Mouse (Mus musculus) hindbrain, embryonic 16.5 days (tissue): Measurements from ENCODE around the gene Slc30a9. TPM values are rescaled to one million over a fixed set of nuclear protein-coding genes. Genes with fewer than 3 reads are reported as not detected.

ENCODE experiments used
- ATAC-seq: fragments of 200-750 bp; cut with Nextera tagmentation; 2 replicates; pipeline ENCODE4 v1.8.0; 2017; ENCODE audit warnings: moderate TSS enrichment, moderate library complexity
- H3K27ac ChIP-seq: fragments of 300-500 bp; sonication (generic); 2 replicates; pipeline ENCODE4 v1.5.1; 2014; ENCODE audit warnings: low read depth, mild to moderate bottlenecking, control low read depth, low read length, moderate library complexity
- H3K27me3 ChIP-seq: fragments of 300-500 bp; sonication (generic); replicated peaks from 2 replicates; pipeline ENCODE4 v1.6.1; 2014; ENCODE audit warnings: low read length; ENCODE audit not compliant: control insufficient read depth, insufficient read depth
- H3K36me3 ChIP-seq: fragments of 300-500 bp; sonication (generic); 2 replicates; pipeline ENCODE4 v1.6.1; 2014; ENCODE audit warnings: mild to moderate bottlenecking, low read length, moderate library complexity, mixed read lengths; ENCODE audit not compliant: control insufficient read depth, insufficient read depth
- H3K4me1 ChIP-seq: fragments of 300-500 bp; sonication (generic); 2 replicates; pipeline ENCODE4 v1.6.1; 2014; ENCODE audit warnings: low read depth, low read length; ENCODE audit not compliant: control insufficient read depth, insufficient read depth
- H3K4me2 ChIP-seq: fragments of 300-500 bp; sonication (generic); 2 replicates; pipeline ENCODE4 v1.6.1; 2014; ENCODE audit warnings: mild to moderate bottlenecking, low read length, control low read depth, moderate library complexity
- H3K4me3 ChIP-seq: fragments of 300-500 bp; sonication (generic); 2 replicates; pipeline ENCODE4 v1.5.1; 2014; ENCODE audit warnings: mild to moderate bottlenecking, low read length, control low read depth, moderate library complexity
- H3K9ac ChIP-seq: fragments of 300-500 bp; sonication (generic); 2 replicates; pipeline ENCODE4 v1.6.1; 2014; ENCODE audit warnings: low read depth, mild to moderate bottlenecking, control low read depth, low read length, moderate library complexity
- H3K9me3 ChIP-seq: fragments of 300-500 bp; sonication (generic); 2 replicates; pipeline ENCODE4 v1.6.1; 2014; ENCODE audit warnings: mild to moderate bottlenecking, low read length, moderate library complexity; ENCODE audit not compliant: control insufficient read depth
- WGBS: fragments of 180-500 bp; shearing (Covaris S2); extraction: QIAGEN DNeasy Blood & Tissue Kit; methylation state at CpG from one replicate; pipeline ENCODE4 v1.1.7; 2014; 5-methylcytosine and 5-hydroxymethylcytosine counted together
- polyA plus RNA-seq: library from polyadenylated mRNA; unstranded; fragments of >200 nt; fragmentation: Nextera tagmentation; extraction: Ambion mirVana; gene quantifications from 2 replicates; pipeline ENCODE4 v1.2.1, GENCODE M21; 2015

Slc30a9 gene
- polyA plus RNA-seq, 1 experiment from 2014 or later, result 172 TPM

- Histone ChIP-seq H3K4me2 (no peak overlapping the region), H3K36me3 (peaks cover 10% of the 10 kb centered on the region), H3K27ac (no peak overlapping the region), H3K9me3 (no peaks in the 10 kb centered on the region), H3K4me1 (no peaks in the 10 kb centered on the region), H3K4me3 (no peak overlapping the region), H3K27me3 (no peaks in the 10 kb centered on the region), H3K9ac (no peak overlapping the region)
- 90% methylated on average over 4 of the region's 4 CpGs for WGBS
- ATAC-seq, result no peak
Observed at GRCm38 (mm10) chr5:67280400-67280799, 26.4 kb upstream of the Slc30a9 start.

DNA sequence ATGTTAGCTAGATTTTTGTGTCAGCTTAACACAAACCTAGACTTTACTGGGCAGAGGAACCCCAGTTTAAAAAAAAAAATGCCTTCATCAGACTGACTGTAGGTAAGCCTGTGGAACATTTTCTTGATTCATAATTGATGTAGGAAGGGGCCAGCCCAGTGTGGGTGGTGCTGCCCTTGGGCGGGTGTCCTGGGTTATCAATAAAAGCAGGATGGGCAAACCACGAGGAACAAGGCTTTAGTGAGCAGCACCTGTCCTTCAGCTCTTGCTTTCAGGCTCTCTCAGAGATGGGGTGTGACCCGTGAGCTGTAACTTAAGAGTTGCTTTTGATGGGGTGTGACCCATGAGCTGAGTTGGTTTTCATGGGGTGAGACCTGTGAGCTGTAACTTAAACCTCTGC, 11.7 kb upstream of the Slc30a9 start:
- H3K4me2 ChIP-seq, result no peak overlapping the region
- ATAC-seq, result no peak
- WGBS, result 79% methylated on average over 3 of the region's 3 CpGs
- no peaks in the 10 kb centered on the region for H3K36me3 ChIP-seq
- H3K27me3 ChIP-seq, result no peaks in the 10 kb centered on the region
- H3K4me3 ChIP-seq, result no peak overlapping the region
- H3K9me3 ChIP-seq, result no peaks in the 10 kb centered on the region
- no peaks in the 10 kb centered on the region for H3K4me1 ChIP-seq
- H3K9ac ChIP-seq, result no peak overlapping the region
- no peak overlapping the region for H3K27ac ChIP-seq

DNA sequence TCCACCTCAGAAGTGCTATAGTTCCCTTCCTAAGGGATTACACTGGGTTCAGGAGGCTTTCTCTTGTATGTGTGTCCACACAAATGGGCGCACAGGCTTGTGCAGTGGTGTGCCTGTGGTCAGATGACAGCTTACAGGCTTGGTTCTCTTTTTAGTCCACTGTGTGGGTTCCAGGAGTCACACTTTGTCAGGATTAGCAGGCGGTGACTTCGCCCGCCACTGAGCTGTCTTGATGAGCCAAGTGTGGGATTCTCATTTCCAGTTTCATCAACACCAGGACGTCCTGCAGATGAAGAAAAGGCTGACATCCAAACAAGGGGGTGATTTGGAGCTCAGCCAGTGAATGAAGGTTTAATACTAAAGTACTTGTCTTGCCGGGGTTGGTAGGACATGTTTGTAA, 11.1 kb upstream of the Slc30a9 start:
- H3K4me2 ChIP-seq, result no peak overlapping the region
- no peak for ATAC-seq
- no peaks in the 10 kb centered on the region for H3K27me3 ChIP-seq
- no peaks in the 10 kb centered on the region for H3K9me3 ChIP-seq
- no peak overlapping the region for H3K4me3 ChIP-seq
- H3K4me1 ChIP-seq, result no peaks in the 10 kb centered on the region
- WGBS, result 80% methylated on average over 6 of the region's 6 CpGs
- H3K9ac ChIP-seq, result no peak overlapping the region
- no peak overlapping the region for H3K27ac ChIP-seq
- no peaks in the 10 kb centered on the region for H3K36me3 ChIP-seq

DNA sequence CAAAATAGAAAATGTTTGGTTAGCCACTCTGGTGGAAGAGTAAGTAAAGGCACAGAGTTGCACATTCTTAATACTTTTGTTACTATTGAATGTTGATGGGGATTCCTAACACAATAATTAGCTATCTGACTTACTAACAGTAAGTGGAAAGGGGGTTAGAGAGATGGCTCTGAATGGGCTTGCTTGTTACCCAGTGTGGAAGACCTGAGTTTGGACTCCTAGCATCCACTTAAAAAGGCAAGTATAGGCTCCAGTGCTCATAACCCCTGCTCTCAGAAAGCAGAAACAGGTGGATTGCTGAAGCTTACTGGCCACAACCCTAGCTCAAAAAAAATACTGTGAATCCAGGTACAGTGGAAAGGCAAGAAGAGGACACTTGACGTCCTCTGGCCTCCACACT, 10.6 kb upstream of the Slc30a9 start:
- Histone ChIP-seq H3K9ac (no peak overlapping the region), H3K4me1 (no peaks in the 10 kb centered on the region)
- 90% methylated on average over 1 of the region's 1 CpGs for WGBS

GRCm38 (mm10) chr5:67297026-67297813, 9.5 kb upstream of the Slc30a9 start:
- no peak for ATAC-seq
- Histone ChIP-seq H3K9ac (no peak overlapping the region), H3K27me3 (no peaks in the 10 kb centered on the region), H3K27ac (no peak overlapping the region), H3K4me2 (no peak overlapping the region), H3K36me3 (no peaks in the 10 kb centered on the region), H3K9me3 (no peaks in the 10 kb centered on the region), H3K4me3 (no peak overlapping the region), H3K4me1 (no peaks in the 10 kb centered on the region)
- WGBS, result 84% methylated on average over 5 of the region's 5 CpGs

More for the DNA sequence above, 10.6 kb upstream of the Slc30a9 start:
- Histone ChIP-seq H3K36me3 (no peaks in the 10 kb centered on the region), H3K9me3 (no peaks in the 10 kb centered on the region), H3K27ac (no peak overlapping the region), H3K4me3 (no peak overlapping the region), H3K4me2 (no peak overlapping the region), H3K27me3 (no peaks in the 10 kb centered on the region)
- no peak for ATAC-seq

- 91% methylated on average over 6 of the region's 6 CpGs for WGBS
- Histone ChIP-seq H3K9me3 (no peaks in the 10 kb centered on the region), H3K9ac (no peak overlapping the region)
Observed at GRCm38 (mm10) chr5:67299847-67300412, 6.8 kb upstream of the Slc30a9 start.

DNA sequence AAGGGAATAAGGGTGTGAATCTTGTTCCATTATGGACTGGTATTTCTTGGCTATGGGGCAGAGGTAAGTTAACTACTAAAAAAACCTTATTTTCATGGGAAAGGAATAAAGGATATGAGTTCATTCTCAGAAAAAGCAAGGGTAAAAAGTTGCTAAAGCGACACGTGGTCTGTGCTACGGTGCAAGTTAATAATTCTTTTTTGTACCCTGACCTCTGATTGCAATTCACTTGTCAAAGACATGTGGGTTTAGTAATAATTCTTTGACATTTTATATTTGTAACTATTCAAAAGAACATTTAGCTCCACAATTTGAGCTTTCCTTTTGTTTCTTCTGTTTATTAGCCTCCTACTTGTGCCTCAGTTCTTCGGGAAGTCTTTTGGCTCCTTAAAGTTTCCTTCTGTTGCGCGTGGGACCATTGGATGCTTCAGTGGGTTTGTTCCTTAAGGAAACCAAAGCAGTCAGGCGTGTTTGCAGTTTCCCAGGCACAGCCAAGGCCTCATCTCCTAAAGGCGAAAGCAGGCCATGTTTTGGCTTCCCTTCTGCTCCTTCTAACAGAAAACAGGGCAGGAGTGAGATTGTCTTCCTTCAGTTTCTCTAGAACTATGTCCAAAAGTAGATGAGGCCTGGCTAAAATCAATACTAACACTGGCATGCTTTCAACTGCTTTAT, 5.7 kb upstream of the Slc30a9 start:
- 94% methylated on average over 8 of the region's 8 CpGs for WGBS
- no peak overlapping the region for H3K4me2 ChIP-seq
- H3K4me3 ChIP-seq, result no peak overlapping the region
- H3K9ac ChIP-seq, result no peak overlapping the region
- H3K9me3 ChIP-seq, result no peaks in the 10 kb centered on the region
- H3K36me3 ChIP-seq, result no peaks in the 10 kb centered on the region
- H3K27ac ChIP-seq, result no peak overlapping the region
- no peak for ATAC-seq
- H3K27me3 ChIP-seq, result no peaks in the 10 kb centered on the region
- no peaks in the 10 kb centered on the region for H3K4me1 ChIP-seq

More at GRCm38 (mm10) chr5:67299847-67300412, 6.8 kb upstream of the Slc30a9 start:
- H3K4me3 ChIP-seq, result no peak overlapping the region
- H3K4me2 ChIP-seq, result no peak overlapping the region
- H3K27ac ChIP-seq, result no peak overlapping the region
- H3K27me3 ChIP-seq, result no peaks in the 10 kb centered on the region
- no peaks in the 10 kb centered on the region for H3K4me1 ChIP-seq
- no peak for ATAC-seq
- H3K36me3 ChIP-seq, result no peaks in the 10 kb centered on the region

DNA sequence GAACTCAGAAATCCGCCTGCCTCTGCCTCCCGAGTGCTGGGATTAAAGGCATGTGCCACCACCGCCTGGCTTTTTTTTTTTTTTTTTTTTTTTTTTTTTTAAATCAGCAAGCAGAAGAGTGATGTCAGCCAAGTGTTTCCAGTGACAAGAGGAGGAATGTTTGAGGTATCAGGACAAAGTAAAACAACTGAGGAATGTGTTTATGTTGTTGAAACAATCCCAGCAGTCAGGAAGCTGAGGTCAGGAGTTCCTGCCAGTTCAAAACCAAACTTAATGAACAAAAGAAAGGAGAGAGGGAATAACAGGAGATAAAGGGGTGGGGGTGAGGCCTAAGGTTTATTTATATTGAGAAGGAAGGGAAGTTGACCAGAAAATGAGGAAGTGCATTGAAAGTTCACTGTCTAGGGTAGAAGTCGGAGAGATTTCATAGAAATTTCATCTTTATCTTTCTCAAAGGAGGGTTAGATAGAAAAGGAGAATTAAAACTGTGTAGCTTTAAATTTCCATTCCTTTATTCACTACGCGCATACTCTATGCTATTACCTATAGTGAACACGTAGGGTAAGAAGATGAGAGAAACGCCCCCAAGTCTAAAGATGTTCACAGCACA, 4.9 kb upstream of the Slc30a9 start:
- ATAC-seq, result no peak
- no peaks in the 10 kb centered on the region for H3K4me1 ChIP-seq
- no peak overlapping the region for H3K4me2 ChIP-seq
- H3K9me3 ChIP-seq, result no peaks in the 10 kb centered on the region
- no peak overlapping the region for H3K9ac ChIP-seq
- no peak overlapping the region for H3K4me3 ChIP-seq
- WGBS, result 87% methylated on average over 7 of the region's 8 CpGs
- H3K27me3 ChIP-seq, result no peaks in the 10 kb centered on the region
- no peak overlapping the region for H3K27ac ChIP-seq
- no peaks in the 10 kb centered on the region for H3K36me3 ChIP-seq

DNA sequence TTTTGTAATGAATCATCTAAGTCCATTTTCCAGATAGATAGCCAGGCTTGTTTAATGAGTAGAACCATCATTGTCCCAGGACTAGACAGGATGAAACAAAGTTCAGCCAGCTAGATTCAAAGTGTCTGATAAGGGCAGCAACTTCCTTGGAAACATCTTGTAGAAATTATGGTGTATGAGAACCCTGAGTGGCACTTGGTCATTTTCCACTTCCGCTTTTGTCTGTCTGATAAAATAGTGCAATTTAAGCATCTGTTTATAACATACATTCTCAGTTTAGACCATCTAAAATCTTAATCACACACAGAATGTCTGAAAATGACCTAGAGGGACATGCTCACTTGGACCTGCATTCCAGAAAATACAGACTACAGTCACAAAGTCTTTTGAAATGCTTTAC, 2.9 kb upstream of the Slc30a9 start:
- Histone ChIP-seq H3K36me3 (no peaks in the 10 kb centered on the region), H3K4me2 (no peak overlapping the region), H3K9me3 (no peaks in the 10 kb centered on the region), H3K4me3 (no peak overlapping the region), H3K27ac (no peak overlapping the region), H3K27me3 (no peaks in the 10 kb centered on the region), H3K9ac (no peak overlapping the region), H3K4me1 (peaks cover 9% of the 10 kb centered on the region)
- no peak for ATAC-seq
- 94% methylated on average over 1 of the region's 1 CpGs for WGBS
